Mouse (Mus musculus): Measurements from ENCODE around the gene D17H6S53E.

DNA sequence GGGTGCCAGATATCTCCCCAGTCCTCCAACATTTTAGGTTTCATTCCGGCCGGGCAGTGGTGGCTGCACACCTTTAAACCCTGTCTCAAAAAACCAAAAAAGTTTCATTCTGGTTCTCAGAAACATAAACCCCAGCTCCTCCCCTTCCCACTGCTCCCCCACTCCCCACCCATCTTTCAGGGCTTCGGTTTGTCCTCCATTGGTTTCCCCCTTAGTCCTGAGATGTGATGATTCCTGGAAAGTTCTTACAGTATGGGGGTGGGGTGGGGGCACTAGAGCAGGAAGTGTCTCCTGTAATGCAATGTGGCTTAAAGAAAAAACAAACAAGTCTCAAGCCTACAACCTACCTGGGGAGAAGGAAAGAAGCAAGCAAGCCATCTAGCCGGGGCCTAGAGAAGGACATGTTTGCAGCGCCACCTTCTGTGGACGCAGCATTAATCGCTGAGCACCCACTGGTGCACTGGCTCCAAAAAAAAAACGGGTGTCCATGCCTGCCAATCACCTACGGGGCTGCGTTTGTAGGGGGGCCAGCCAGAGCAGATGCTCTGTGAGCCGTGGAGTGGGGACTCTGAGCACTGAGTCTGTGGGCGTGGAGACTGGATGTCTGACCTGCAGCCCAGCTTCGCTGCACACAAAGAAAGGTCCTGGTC, 20.3 kb upstream of the D17H6S53E start:
- TF ChIP-seq POLR2A (IDR thresholded peaks at IDR 0.05; ENCODE audit: borderline replicate concordance, extremely low read depth, insufficient read depth, insufficient read length, poor library complexity, severe bottlenecking) (no peak), CTCF (IDR thresholded peaks at IDR 0.05; ENCODE audit: borderline replicate concordance, extremely low read depth, insufficient read depth, insufficient read length) (peak; percentile 66)
